ENCODE assay signal across 16 mouse cellular contexts in the genomic region with DNA sequence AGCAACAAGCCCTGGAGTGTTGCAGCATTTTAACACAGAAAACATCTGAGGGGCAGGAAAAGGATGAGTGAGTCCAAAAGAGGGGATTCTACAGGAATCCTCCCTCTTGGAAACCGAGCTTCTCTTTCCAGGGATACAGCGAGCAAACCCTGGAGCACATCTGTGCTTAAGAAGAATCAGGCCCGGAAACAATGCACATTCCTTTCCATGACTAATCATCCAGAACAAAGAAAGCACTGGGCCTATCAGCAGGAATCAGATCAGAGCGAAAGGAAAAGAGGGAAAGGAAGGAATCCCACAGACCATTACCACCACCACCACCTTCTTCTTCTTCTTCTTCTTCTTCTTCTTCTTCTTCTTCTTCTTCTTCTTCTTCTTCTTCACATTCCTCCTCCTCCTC. TPM values are rescaled to one million over a fixed set of nuclear protein-coding genes. Genes with fewer than 3 reads are reported as not detected.
DNase-seq lines count a peak whose midpoint lies in the region; ATAC-seq and TF ChIP-seq lines count a peak whose summit lies in the region.
"Had no signal": no experiment of that assay in that cellular context is flagged by ENCODE, and none has a peak within 500 bp of the region (broad histone marks: within the 10 kb centered on the region; RNA-seq: fewer than 3 reads in every experiment).

No protein-coding gene starts in this region.

- TF ChIP-seq CTCF in gastrocnemius, adult 2 months (IDR thresholded peaks at IDR 0.05): no peak
- TF ChIP-seq CTCF in C2C12 (IDR thresholded peaks at IDR 0.05; ENCODE audit: control insufficient read depth, insufficient read depth, insufficient read length): no peak
- no peak for TF ChIP-seq CTCF in thymus, adult 2 months (IDR thresholded peaks at IDR 0.05; ENCODE audit: borderline replicate concordance, control insufficient read depth, extremely low read depth, insufficient read depth, low read length, poor library complexity)

- no peak overlapping the region for H3K4me2 ChIP-seq in kidney, embryonic 16.5 days (replicated peaks; ENCODE audit: low read depth, low read length)
- H3K4me2 ChIP-seq in kidney, embryonic 14.5 days (replicated peaks; ENCODE audit: low read depth, low read length): no peak overlapping the region
- H3K4me2 ChIP-seq in embryonic facial prominence, embryonic 14.5 days (ENCODE audit: low read depth, low read length): no peak overlapping the region
- H3K4me2 ChIP-seq: embryonic facial prominence, embryonic 12.5 days; intestine, embryonic 15.5 days had no signal

- no peaks in the 10 kb centered on the region for H3K79me2 ChIP-seq in C2C12 (ENCODE audit: control insufficient read depth, insufficient read depth)

- DNase-seq in gastrocnemius, adult 2 months: no peak
- no peak for DNase-seq in gastrocnemius, adult 18-20 months (ENCODE audit: low spot score)
- DNase-seq in embryonic facial prominence, embryonic 14.5 days (ENCODE audit: low spot score): peak; percentile 80
- DNase-seq in left cerebral cortex, adult 9 months (ENCODE audit: low spot score in 2 of 2): no peak
- DNase-seq in thymus, adult 2 months: no peak
- DNase-seq: adrenal gland, postnatal 10 days; cerebellum, adult 11 months; forebrain, postnatal 0 days; liver; right cerebral cortex, postnatal 25 days had no signal

- peaks cover 5% of the 10 kb centered on the region; the same call in 1 of the 2 replicates for H3K4me1 ChIP-seq in kidney, embryonic 16.5 days (ENCODE audit: insufficient read depth, low read length)
- no peaks in the 10 kb centered on the region for H3K4me1 ChIP-seq in kidney, embryonic 14.5 days (ENCODE audit: control insufficient read depth, insufficient read depth, low read length)
- no peaks in the 10 kb centered on the region for H3K4me1 ChIP-seq in embryonic facial prominence, embryonic 14.5 days (ENCODE audit: control insufficient read depth, insufficient read depth, low read length)
- H3K4me1 ChIP-seq in thymus, adult 2 months (replicated peaks; ENCODE audit: control insufficient read depth, insufficient read depth, low read length): no peaks in the 10 kb centered on the region
- H3K4me1 ChIP-seq: embryonic facial prominence, embryonic 12.5 days; intestine, embryonic 15.5 days had no signal

- TF ChIP-seq POLR2A in thymus, adult 2 months (IDR thresholded peaks at IDR 0.05; ENCODE audit: control insufficient read depth, extremely low read depth, insufficient read depth, low read length, poor library complexity): no peak

- H3K9ac ChIP-seq in kidney, embryonic 16.5 days (replicated peaks; ENCODE audit: low read length): no peak overlapping the region
- no peak overlapping the region for H3K9ac ChIP-seq in kidney, embryonic 14.5 days (ENCODE audit: low read depth, low read length)
- H3K9ac ChIP-seq in embryonic facial prominence, embryonic 14.5 days (ENCODE audit: low read depth, low read length): no peak overlapping the region
- H3K9ac ChIP-seq: embryonic facial prominence, embryonic 12.5 days; forebrain, postnatal 0 days; intestine, embryonic 15.5 days had no signal

- no peaks in the 10 kb centered on the region for H3K9me3 ChIP-seq in kidney, embryonic 16.5 days (ENCODE audit: low read length)
- H3K9me3 ChIP-seq in kidney, embryonic 14.5 days (ENCODE audit: control insufficient read depth, low read length): no peaks in the 10 kb centered on the region
- no peaks in the 10 kb centered on the region for H3K9me3 ChIP-seq in embryonic facial prominence, embryonic 14.5 days (ENCODE audit: control insufficient read depth, low read length)
- H3K9me3 ChIP-seq: embryonic facial prominence, embryonic 12.5 days; intestine, embryonic 15.5 days had no signal

- H3K79me3 ChIP-seq in C2C12 (ENCODE audit: low read depth): no peaks in the 10 kb centered on the region

- H3K36me3 ChIP-seq in kidney, embryonic 16.5 days (ENCODE audit: insufficient read depth, low read length): no peaks in the 10 kb centered on the region
- H3K36me3 ChIP-seq in kidney, embryonic 14.5 days (ENCODE audit: control insufficient read depth, insufficient read depth, low read length): no peaks in the 10 kb centered on the region
- H3K36me3 ChIP-seq in C2C12 (ENCODE audit: control insufficient read depth, insufficient read depth): no peaks in the 10 kb centered on the region
- H3K36me3 ChIP-seq in embryonic facial prominence, embryonic 14.5 days (ENCODE audit: control insufficient read depth, insufficient read depth, low read length): no peaks in the 10 kb centered on the region
- H3K36me3 ChIP-seq in thymus, adult 2 months (ENCODE audit: control insufficient read depth, insufficient read depth, low read length): no peaks in the 10 kb centered on the region
- H3K36me3 ChIP-seq: embryonic facial prominence, embryonic 12.5 days; intestine, embryonic 15.5 days had no signal

- H3ac ChIP-seq in C2C12 (ENCODE audit: control insufficient read depth, insufficient read length, low read depth): no peak overlapping the region

- no peak; the same call in 1 of the 2 replicates for ATAC-seq in kidney, embryonic 16.5 days (ENCODE audit: low FRiP score, low TSS enrichment)
- ATAC-seq in kidney, embryonic 14.5 days (ENCODE audit: low FRiP score, low TSS enrichment): no peak
- no peak for ATAC-seq in embryonic facial prominence, embryonic 14.5 days (ENCODE audit: low read depth)
- ATAC-seq: forebrain, postnatal 0 days; intestine, embryonic 15.5 days had no signal

- 14% methylated on average over 4 of the region's 4 CpGs for WGBS in kidney, embryonic 16.5 days
- 23% methylated on average over 4 of the region's 4 CpGs for WGBS in kidney, embryonic 14.5 days
- 7% methylated on average over 4 of the region's 4 CpGs for WGBS in embryonic facial prominence, embryonic 14.5 days
- WGBS in thymus, adult 2 months: 76% methylated on average over 4 of the region's 4 CpGs

- peak overlapping the region; percentile 54; the same call in 1 of the 2 replicates for H3K27ac ChIP-seq in gastrocnemius, adult 2 months
- peak overlapping the region; percentile 17; the same call in 1 of the 2 replicates for H3K27ac ChIP-seq in kidney, embryonic 16.5 days (ENCODE audit: low read length)
- no peak overlapping the region for H3K27ac ChIP-seq in kidney, embryonic 14.5 days (ENCODE audit: low read depth, low read length)
- H3K27ac ChIP-seq in embryonic facial prominence, embryonic 14.5 days (replicated peaks; ENCODE audit: low read depth, low read length): no peak overlapping the region
- no peak overlapping the region for H3K27ac ChIP-seq in thymus, adult 2 months (ENCODE audit: control insufficient read depth, insufficient read depth, low read length)
- H3K27ac ChIP-seq: intestine, embryonic 15.5 days had no signal

- intact Hi-C loops in gastrocnemius, adult 2 months (cut with DNase I): no loop called here

- H3K27me3 ChIP-seq in kidney, embryonic 16.5 days (ENCODE audit: insufficient read depth, low read length): no peaks in the 10 kb centered on the region
- H3K27me3 ChIP-seq in kidney, embryonic 14.5 days (ENCODE audit: control insufficient read depth, insufficient read depth, low read length): no peaks in the 10 kb centered on the region
- no peaks in the 10 kb centered on the region for H3K27me3 ChIP-seq in C2C12 (ENCODE audit: control insufficient read depth, insufficient read depth, insufficient read length)
- H3K27me3 ChIP-seq in embryonic facial prominence, embryonic 14.5 days (replicated peaks; ENCODE audit: control insufficient read depth, insufficient read depth, low read length): no peaks in the 10 kb centered on the region
- no peaks in the 10 kb centered on the region for H3K27me3 ChIP-seq in thymus, adult 2 months (ENCODE audit: control insufficient read depth, insufficient read depth, low read length)
- H3K27me3 ChIP-seq: embryonic facial prominence, embryonic 12.5 days; intestine, embryonic 15.5 days had no signal

- no peak overlapping the region for H3K4me3 ChIP-seq in gastrocnemius, adult 2 months
- no peak overlapping the region for H3K4me3 ChIP-seq in kidney, embryonic 16.5 days (ENCODE audit: low read length)
- no peak overlapping the region for H3K4me3 ChIP-seq in kidney, embryonic 14.5 days (ENCODE audit: low read length)
- H3K4me3 ChIP-seq in C2C12 (ENCODE audit: insufficient read depth, poor library complexity, severe bottlenecking): no peak overlapping the region
- H3K4me3 ChIP-seq in embryonic facial prominence, embryonic 14.5 days (ENCODE audit: low read depth, low read length): no peak overlapping the region
- no peak overlapping the region for H3K4me3 ChIP-seq in thymus, adult 2 months (ENCODE audit: control insufficient read depth, insufficient read depth, low read length)
- H3K4me3 ChIP-seq: embryonic facial prominence, embryonic 12.5 days; intestine, embryonic 15.5 days; megakaryocyte, embryonic 14.5 days had no signal

TF ChIP-seq in C2C12, 6 proteins besides CTCF, POLR2A, EP300 and RAD21:
- TF ChIP-seq MAX (IDR thresholded peaks at IDR 0.05): peak; percentile 30
- TF ChIP-seq CEBPB (IDR thresholded peaks at IDR 0.05; ENCODE audit: low read depth): no peak
- peak; percentile 51 for TF ChIP-seq FOSL1 (IDR thresholded peaks at IDR 0.05; ENCODE audit: insufficient read depth, low read length, poor library complexity, severe bottlenecking)
- TF ChIP-seq MYOD1 (IDR thresholded peaks at IDR 0.05; ENCODE audit: control insufficient read depth, insufficient read length, low read depth): peak; percentile 39

RNA-seq across cellular contexts. Expression of a gene that starts 33.4 kb away (rescaled TPM):
- 1 to 10 TPM; 3.1 to 7.8 TPM for total RNA-seq in gastrocnemius, adult 2 months (2021)
- 1 to 10 TPM; 3.8 to 3.9 TPM for total RNA-seq in gastrocnemius, adult 18-20 months (2021)
- polyA plus RNA-seq in kidney, embryonic 16.5 days (2015; fragmentation: Nextera tagmentation; extraction: Ambion mirVana): 0.96 and 1.1 TPM in 2 replicates
- polyA plus RNA-seq in kidney, embryonic 14.5 days (2014; fragmentation: Nextera tagmentation; extraction: Ambion mirVana): 0.83 and 1.6 TPM in 2 replicates
- polyA plus RNA-seq in C2C12 (2012; fragmentation: generic; extraction: Trizol): not detected
- polyA plus RNA-seq in embryonic facial prominence, embryonic 14.5 days (2014; fragmentation: Nextera tagmentation; extraction: Ambion mirVana): 0.99 and 1.2 TPM in 2 replicates
- 4.1 and 5.9 TPM in 2 replicates for polyA plus RNA-seq in thymus, adult 2 months (2012; rRNA removed)

Comparison
In these comparisons a context has a peak if more than half of its experiments do, and no peak if none do; other contexts are left out.
1. H3K27ac ChIP-seq: peak in gastrocnemius, adult 2 months (single experiment) and kidney, embryonic 16.5 days (single experiment); none in kidney, embryonic 14.5 days (single experiment), embryonic facial prominence, embryonic 14.5 days (single experiment) and thymus, adult 2 months (single experiment).